Mouse (Mus musculus) cerebellum, adult 2 months (tissue): ENCODE measurements around the gene Ifna12.

Experiments
- CTCF ChIP-seq: fragments of 200-500 bp; IDR thresholded peaks from 2 replicates; pipeline ENCODE4 v1.5.1; 2011; ENCODE audit warnings: low read depth, mild to moderate bottlenecking, control low read depth, low read length, moderate library complexity, borderline replicate concordance; ENCODE audit not compliant: insufficient read depth
- POLR2A ChIP-seq: fragments of 200-500 bp; IDR thresholded peaks from 2 replicates; pipeline ENCODE4 v1.6.1; 2011; ENCODE audit warnings: low read length, control low read depth, borderline replicate concordance; ENCODE audit not compliant: insufficient read depth

DNA sequence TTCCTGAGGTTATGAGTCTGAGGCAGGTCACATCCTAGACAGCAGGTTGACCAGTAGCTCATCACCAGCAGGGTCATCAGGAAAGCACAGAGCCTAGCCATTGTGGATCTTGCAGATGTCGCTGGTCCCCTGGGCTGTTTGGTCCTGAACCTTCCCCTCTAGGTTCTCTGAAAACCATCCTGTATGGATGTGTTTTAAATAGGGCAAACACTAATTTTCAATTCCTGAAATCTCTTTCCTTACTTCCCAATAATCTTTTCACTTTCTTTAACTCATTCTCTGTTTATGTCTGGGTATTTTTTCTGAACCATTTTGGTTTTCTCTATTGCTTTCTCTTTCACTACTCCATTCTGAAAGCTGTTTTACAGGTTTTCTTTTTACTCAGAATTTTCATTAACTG, 31.5 kb downstream of the Ifna12 start, which contains the start of gene Ifna14:
- TF ChIP-seq CTCF: no peak
- no peak for TF ChIP-seq POLR2A
